Mouse (Mus musculus): ENCODE measurements around the gene Epb41l4b.

The Epb41l4b gene

DNA sequence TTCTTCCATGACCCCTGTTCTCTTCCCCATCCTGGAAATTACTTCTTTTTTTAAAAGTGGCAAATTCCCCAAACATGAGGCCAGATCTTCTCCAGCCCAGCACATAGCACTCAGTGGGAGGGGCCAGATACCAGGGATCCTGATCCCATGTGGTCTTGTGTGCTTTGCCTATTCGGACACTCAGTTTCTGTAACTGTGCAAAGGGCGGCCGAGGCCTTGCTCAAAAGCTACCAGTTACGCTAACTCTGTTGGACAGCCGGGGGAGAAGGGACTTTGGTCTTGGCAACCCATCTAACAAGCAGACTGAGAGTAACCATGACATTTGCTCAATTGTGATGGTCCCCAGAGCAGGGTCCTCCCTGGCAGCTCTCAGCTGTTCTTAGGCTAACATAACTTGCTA is 128.2 kb downstream of the Epb41l4b start:
- DNase-seq (ENCODE audit: low spot score in 2 of 2) = no peak

- DNase-seq (ENCODE audit: low spot score in 2 of 2) = no peak
These were observed 131.7 kb downstream of the Epb41l4b start for GRCm38 (mm10) chr4:57011454-57012046.

DNA sequence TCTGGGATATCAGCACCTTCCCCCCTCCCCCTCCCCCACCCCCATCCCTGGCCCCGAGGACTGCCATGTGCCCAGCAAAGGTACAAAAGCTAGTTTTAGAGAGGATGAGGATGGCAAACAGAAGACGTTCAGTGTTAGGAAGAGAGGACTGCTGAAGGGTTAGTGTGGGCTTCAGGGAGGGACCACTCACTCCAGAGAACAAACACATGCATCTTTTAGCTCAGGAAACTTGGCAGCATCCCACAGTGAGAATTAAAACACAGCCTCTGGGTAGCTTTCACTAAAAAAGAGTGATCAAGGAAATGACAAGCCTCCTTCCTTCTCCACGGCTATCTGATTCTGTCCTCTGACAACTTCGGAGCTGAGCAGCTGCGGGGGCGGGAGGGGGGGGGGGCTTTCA is 132.3 kb downstream of the Epb41l4b start:
- DNase-seq (ENCODE audit: low spot score in 2 of 2) = no peak

DNA sequence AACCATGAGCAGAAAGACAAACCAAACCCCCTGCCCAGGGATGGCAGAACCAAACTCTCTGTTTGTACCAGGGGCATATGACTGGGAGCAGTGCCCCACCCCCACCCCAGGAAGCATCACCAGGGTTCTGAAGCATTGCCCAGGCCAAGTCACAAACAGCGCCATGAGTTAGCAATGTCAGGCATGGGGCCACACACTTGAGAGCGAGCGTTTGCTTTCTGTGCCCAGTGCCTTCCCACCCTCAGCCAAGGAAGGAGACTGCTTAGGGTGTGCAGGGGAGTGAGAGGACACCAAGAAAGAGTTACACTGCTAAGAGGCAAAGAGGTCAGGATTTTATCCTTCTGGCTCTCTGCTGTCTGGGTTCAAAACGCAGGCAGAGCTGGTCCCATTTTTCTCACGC is 132.8 kb downstream of the Epb41l4b start:
- DNase-seq (ENCODE audit: low spot score in 2 of 2) = no peak

- DNase-seq (ENCODE audit: low spot score in 2 of 2) = no peak
These were observed 135.5 kb downstream of the Epb41l4b start for GRCm38 (mm10) chr4:57007717-57008116.

DNA sequence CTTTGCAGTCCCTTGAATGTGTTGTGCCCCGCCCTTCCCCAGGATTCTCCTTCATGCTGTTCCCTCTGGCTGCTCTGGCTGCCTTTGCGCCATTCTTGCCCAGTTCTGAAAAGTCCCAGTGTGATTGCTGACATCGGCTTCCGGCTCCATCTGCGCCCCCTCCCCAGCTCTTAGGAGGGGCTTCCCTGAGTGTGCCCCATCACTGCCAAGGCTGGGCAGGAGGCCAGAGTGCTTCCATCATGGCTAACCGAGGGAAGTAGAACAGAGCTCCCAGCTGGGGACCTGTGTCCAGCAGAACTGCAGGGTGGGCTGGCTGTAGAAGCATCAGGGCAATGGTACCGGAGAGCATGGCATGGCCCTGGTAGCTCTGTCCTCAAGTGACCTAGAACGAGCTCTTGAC is 138.2 kb downstream of the Epb41l4b start:
- DNase-seq (ENCODE audit: low spot score in 2 of 2) = no peak

- no peak for DNase-seq (ENCODE audit: low spot score in 2 of 2)
These were observed 139.4 kb downstream of the Epb41l4b start for GRCm38 (mm10) chr4:57003886-57004285.

DNA sequence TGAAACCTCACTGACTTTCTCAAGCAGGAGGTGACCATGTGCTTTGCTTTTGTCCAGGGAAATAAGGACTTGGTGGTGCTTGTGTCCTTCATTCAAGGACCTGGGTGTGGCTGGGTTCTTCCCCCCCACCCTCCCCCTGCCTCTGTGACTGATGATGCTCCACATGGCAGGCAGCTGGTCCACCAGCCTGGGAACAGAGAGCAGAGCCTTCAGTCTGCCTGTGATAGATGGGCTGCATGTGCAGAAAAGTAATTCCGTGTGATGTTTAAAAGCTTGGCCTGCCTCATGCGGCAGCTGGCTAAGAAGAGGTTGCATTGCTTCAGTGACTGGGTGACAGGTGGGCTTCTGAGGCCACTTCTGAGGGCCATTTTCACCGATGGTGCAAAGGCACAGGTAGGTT is 140.5 kb downstream of the Epb41l4b start:
- DNase-seq (ENCODE audit: low spot score in 2 of 2) = no peak

GRCm38 (mm10) chr4:57001437-57001836 is 141.8 kb downstream of the Epb41l4b start:
- DNase-seq (ENCODE audit: low spot score in 2 of 2) = no peak

- DNase-seq (ENCODE audit: low spot score in 2 of 2) = no peak
These were observed 149.9 kb downstream of the Epb41l4b start for GRCm38 (mm10) chr4:56993331-56993730.

- no peak for DNase-seq (ENCODE audit: low spot score in 2 of 2)
These were observed 151.3 kb downstream of the Epb41l4b start for GRCm38 (mm10) chr4:56991951-56992350.

DNA sequence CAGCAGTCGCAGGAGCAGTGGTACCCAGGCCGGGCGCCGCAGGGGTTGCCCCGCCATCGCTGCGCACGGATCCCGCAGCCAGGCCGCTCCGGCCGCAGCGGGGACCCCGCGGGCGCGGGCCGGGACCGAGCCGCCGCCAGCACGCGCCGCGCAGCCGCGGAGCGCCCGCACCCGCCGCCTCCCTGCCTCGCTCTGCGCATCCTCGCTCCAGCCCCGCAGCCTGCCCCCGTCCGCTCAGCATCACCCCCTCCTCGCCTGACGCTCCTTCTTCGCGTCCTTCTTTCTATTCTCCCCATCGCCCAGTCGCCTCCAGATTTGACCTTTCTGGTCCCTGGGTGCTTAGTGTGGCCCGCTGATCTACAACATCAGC is 153.0 kb downstream of the Epb41l4b start, which contains the start of gene Frrs1l:
Frrs1l (minus strand) TSS at position 177 of the 370 bp plus-strand sequence.
- no peak for DNase-seq (ENCODE audit: low spot score in 2 of 2)

GRCm38 (mm10) chr4:56989431-56990214 is 153.6 kb downstream of the Epb41l4b start:
- no peak for DNase-seq (ENCODE audit: low spot score in 2 of 2)

DNA sequence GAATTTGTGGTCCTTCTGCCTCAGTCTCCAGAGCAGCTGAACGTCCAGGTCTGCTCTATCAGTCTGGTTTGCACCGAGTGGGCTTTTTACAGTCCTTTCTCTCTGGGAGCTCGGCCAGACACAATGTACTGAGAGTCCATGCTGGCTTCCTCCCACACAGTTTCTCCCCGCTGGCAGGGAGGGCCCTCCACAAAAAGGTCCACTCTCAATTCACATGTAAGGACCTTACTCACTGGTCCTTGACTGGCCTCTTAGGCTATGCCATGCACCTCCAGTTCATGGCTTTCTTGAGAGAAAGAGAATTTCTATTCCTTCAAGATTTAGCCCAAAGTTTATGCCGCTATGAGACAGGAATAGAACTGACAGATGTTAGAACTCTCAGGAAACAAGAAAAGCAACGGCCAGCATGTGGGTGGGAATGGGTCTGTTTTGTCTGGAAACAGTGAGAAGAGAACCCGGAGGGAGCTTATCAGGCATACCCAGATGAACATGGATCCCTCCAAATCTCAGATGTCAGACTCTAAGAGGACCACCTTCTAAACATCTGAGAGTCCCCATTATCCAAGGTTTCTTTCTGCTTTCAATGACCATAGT is 177.6 kb downstream of the Epb41l4b start:
- DNase-seq (ENCODE audit: low spot score in 2 of 2) = no peak

GRCm38 (mm10) chr4:56963687-56964086 is 179.6 kb downstream of the Epb41l4b start:
- DNase-seq (ENCODE audit: low spot score in 2 of 2) = no peak

DNA sequence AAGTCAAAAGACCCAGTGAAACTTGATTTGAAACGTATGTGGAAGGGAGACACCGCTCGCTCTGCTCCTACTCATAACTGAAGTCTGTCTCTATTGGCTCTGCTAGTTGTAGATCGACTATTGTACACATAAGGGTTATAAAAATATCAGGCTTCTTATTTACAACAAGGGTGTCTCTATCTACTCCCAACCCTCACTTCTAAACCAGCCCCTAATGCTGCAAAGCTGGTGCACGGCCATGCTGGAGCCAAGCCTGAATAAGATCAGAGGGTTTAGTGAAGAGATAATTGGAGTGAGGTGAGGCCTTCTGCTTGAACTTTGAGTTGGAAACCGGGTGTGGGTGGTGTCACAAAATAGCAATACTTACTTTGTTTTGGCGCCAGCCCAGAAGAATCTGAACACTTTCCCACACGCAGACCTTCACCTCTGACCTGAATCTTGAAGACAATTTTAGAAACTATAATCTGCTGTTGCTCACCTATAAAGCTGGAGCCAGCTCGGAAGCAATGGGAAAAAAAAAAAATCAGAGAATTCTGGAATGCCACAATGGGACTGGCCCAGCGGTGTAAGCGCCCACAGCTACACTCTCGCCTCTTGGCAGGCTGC is 181.8 kb downstream of the Epb41l4b start:
- peak in 1 of 2 experiments; percentile 9 for DNase-seq (ENCODE audit: low spot score in 2 of 2)

DNA sequence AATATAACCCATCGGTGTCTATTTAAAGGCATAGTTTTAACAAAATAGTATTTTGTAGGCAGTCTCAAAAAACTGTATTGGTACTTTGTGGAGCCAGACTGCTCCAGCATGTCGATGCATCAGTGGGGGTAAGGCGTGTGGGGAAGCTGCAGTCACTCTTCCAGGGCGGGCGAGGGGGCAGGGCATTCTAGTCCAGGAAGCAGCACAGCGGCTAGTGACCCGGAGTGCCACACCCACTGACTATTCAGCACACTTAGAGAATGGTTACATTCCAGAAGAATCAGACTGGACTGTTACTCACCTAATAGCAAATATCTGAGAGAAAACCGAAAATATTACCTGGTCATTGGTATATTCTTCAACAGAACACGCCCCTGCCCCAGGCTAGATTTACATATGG is 185.7 kb downstream of the Epb41l4b start:
- no peak for DNase-seq (ENCODE audit: low spot score in 2 of 2)

GRCm38 (mm10) chr4:56953235-56953634 is 190.0 kb downstream of the Epb41l4b start:
- DNase-seq (ENCODE audit: low spot score in 2 of 2) = no peak

GRCm38 (mm10) chr4:56951701-56952100 is 191.5 kb downstream of the Epb41l4b start:
- DNase-seq (ENCODE audit: low spot score in 2 of 2) = no peak

- DNase-seq (ENCODE audit: low spot score in 2 of 2) = no peak
These were observed 193.7 kb downstream of the Epb41l4b start for GRCm38 (mm10) chr4:56949494-56949893.

DNA sequence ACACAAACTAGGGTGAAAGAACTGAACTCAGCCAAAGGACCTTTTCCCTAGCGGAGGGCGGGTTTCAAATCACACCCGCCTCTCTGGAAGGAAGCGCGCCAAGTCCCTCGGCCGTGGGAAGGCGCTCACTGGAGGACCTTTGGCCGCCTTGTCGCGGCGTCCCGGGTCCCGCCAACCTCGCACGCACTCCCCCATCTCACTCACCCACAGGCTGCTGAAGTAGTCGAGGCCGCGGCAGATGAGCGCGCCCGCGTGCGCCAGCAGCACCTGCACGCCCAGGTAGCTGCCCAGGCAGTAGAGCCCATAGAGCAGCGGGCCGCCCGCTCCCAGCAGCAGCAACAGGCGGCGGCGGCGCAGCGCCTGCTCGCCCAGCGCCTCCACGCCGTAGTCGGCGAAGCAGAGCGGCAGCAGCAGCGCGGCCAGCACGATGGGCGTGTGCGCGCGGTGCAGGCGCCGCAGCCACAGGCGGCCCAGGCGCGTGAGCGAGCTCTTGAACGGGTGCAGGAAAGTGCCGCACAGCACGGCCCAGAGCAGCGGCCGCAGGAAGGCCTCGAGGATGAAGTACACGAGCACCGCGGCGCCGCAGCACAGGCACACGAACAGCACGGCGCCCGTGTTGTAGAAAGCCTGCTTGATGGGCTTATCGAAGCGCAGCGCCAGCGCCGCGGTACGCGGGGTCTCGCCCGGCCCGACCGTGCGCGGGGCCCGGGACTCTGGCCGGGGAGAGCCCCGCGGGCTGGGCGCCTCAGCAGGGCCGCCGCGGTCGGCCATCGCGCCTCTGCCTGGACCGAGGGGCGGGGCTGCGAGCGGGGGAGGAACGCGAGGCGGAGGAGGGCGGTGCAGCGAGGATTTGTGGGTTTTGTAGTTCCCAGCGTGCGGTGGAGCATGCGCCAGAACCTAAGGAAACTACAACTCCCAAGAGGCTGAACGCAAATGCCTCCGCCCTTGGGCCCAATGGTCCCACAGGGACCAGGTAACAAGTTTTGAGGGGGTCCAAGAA is 196.3 kb downstream of the Epb41l4b start, which contains the start of gene Tmem245:
Tmem245 (minus strand) TSS at position 797 of the 1,000 bp plus-strand sequence.
- peak; percentile 92 to 94 for DNase-seq (ENCODE audit: low spot score in 2 of 2)
